Mouse (Mus musculus): ENCODE measurements around the gene Jmjd6. TPM values are rescaled to one million over a fixed set of nuclear protein-coding genes. Genes with fewer than 3 reads are reported as not detected.

The Jmjd6 gene
- 10 to 100 TPM; 20.4 to 20.5 TPM for total RNA-seq (2021)
- long read RNA-seq, experiment 1, transcript Jmjd6-201 (6 exons, 1,668 nt) = major isoform, 11 of 25 reads
- long read RNA-seq, experiment 1, partial matches to known transcripts = 10 of 25 reads
- long read RNA-seq, experiment 1, other reads (novel, unspliced or antisense) = 4 of 25 reads
- long read RNA-seq, experiment 2, transcript Jmjd6-201 (6 exons, 1,668 nt) = major isoform, 18 of 31 reads
- long read RNA-seq, experiment 2, partial matches to known transcripts = 4 of 31 reads
- long read RNA-seq, experiment 2, other reads (novel, unspliced or antisense) = 9 of 31 reads

DNA sequence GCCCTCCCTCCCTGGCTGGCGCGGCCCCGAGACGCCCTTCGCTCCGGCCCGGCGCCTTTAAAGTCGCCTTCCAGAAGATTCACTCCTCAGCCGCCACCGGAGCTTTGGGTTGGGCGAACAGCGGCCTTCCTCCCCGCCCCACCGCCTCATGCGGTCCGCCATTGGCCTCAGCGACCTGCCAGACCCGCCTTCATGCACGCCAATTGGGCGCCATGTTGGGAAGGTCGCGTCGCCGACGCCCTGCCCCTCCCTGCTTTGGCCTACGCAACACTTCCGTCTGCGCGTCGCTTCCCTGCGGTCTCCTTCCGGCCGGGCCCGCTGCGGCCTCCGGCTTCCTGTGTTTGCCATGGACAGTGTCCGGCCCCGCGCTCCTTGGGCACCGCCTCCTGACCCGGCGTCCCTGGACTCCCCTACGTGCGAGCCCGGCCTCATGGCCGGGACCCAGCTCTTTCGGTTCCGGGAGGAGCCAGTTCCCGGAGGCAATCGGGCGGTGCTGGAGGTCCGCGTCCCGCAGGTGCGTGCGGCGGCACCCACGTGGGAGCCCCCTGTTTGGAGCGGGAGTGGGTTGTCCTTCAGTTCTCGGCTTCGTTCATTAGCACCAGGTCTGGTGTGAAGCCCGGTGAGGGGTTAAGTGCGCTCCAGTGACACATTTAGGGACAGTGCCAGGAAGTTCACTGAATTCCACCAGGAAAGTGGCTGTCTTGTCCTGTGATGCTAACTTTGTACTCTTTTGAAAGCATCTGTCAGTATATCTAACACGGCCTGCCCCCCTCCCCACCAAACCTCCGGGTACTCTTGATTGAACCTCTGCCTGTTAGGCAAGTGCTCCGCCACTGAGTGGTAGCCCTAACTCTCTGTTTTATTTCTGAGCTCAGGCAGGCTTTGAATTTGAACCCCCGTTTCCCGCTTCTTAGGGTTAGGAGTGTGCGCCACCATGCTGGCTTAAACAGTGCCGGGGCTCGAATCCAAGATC lies at the start of gene Jmjd6, which contains the start of gene Mettl23:
TSS of gene Jmjd6 (minus strand) at position 189 of the 973 bp plus-strand sequence.
TSS of gene Mettl23 (plus strand) at position 18 of the 973 bp plus-strand sequence.
- intact Hi-C loops (cut with DNase I) = no loop called here
- peak; percentile 94 to 97 for DNase-seq

GRCm38 (mm10) chr11:116887136-116887535 lies 43.9 kb upstream of the Jmjd6 start:
- no peak for DNase-seq
- intact Hi-C loops (cut with DNase I) = no loop called here

DNA sequence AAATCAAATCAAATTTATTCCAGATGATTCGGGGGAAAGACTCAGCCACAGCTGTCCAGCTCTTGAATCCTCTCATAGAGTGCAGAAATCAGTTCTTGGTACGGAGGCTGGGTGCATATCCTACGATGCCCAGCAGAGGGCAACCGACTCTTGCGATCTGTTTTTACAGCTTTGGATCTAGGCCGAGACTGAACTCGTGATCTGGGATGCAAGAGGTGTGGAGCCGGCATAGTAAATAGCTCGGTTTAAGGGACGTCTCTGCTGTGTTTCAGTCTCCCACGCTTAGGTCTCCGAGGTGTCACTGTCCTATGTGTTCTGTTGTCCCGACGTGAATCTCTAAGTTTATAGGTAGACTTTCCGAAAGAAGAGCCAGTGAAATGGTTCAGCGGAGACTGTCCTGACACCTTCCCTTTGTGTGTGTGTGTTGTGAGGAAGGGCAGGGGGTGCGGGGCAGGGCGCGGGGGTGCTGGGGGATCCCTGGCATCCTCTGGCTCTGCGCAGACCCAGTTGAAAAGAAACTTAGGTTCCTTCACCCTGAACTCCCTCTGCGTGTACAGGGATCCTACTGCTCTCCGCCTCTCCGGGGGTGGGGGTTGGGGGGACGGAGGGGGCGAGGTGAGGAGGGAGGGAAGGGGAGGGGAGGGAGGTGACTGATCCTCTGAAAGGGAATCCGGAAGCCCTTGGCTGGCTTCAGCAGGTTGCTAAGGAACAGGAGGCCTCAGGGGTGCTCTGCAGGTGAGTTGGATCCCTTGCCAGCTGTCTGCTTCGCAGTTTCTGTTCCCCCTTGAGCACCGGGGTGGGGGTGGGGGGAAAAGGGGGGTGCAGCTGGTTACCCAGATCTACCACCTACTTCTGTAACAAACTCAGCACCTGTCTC lies 42.3 kb upstream of the Jmjd6 start:
- intact Hi-C loops (cut with DNase I) = loop anchor here (2.0 kb wide), 1 partner anchor 171 kb away; no protein-coding TSS in a partner anchor
- DNase-seq = peak; percentile 64 to 73

DNA sequence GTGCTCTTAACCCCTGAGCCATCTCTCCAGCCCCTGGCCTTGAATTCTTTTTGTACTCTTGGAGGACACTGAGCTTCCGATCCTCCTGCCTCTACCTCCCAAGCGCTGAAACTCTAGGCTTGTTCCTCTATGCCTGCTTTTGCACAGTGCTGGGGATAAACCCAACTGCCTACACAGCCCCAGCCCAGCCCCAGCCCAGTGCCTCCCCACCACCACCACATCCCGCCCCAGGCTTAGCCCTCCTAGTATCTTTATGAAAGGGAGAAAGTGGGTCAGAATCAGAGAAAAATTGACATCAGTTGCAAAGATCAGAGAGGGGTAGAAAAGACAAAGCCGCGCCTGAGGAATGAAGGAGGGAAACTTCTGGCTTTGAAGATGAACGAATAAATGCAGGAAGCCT lies 40.8 kb upstream of the Jmjd6 start:
- intact Hi-C loops (cut with DNase I) = loop anchor here (2.0 kb wide), 1 partner anchor 173 kb away; no protein-coding TSS in a partner anchor
- DNase-seq = no peak

DNA sequence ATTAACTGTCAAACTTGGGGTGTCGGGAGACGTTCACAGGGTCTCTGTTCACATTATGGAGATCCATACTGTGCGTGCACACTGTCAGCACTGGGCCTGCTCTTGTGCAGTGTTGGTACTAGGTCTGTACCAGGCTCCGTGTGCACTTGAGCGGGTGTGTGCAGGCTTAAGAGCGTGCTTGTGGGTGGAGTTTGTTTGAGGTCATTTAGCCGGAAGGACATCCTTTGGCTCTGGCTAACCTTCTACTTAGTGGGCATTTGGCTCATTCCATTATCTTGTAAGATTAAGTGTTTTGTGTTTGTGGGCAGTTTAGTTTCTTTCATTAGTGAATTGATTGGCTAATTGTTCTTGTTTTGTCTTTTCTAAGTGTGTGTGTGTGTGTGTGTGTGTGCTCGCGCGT lies 39.2 kb upstream of the Jmjd6 start:
- DNase-seq = no peak
- intact Hi-C loops (cut with DNase I) = no loop called here

GRCm38 (mm10) chr11:116881440-116881839 lies 38.2 kb upstream of the Jmjd6 start:
- intact Hi-C loops (cut with DNase I) = no loop called here
- DNase-seq = no peak

GRCm38 (mm10) chr11:116880839-116881238 lies 37.6 kb upstream of the Jmjd6 start:
- intact Hi-C loops (cut with DNase I) = no loop called here
- no peak for DNase-seq

GRCm38 (mm10) chr11:116878454-116878853 lies 35.2 kb upstream of the Jmjd6 start:
- intact Hi-C loops (cut with DNase I) = no loop called here
- DNase-seq = no peak

GRCm38 (mm10) chr11:116873987-116874386 lies 30.7 kb upstream of the Jmjd6 start:
- intact Hi-C loops (cut with DNase I) = no loop called here
- DNase-seq = no peak

- intact Hi-C loops (cut with DNase I) = no loop called here
These were observed 28.3 kb upstream of the Jmjd6 start for GRCm38 (mm10) chr11:116871538-116871937.

GRCm38 (mm10) chr11:116869641-116870040 lies 26.4 kb upstream of the Jmjd6 start:
- intact Hi-C loops (cut with DNase I) = no loop called here
- DNase-seq = no peak

More at GRCm38 (mm10) chr11:116871538-116871937, 28.3 kb upstream of the Jmjd6 start:
- no peak for DNase-seq

GRCm38 (mm10) chr11:116869223-116869622 lies 26.0 kb upstream of the Jmjd6 start:
- intact Hi-C loops (cut with DNase I) = no loop called here
- no peak for DNase-seq

GRCm38 (mm10) chr11:116868129-116868528 lies 24.9 kb upstream of the Jmjd6 start:
- DNase-seq = peak in 1 of 2 experiments; percentile 30
- intact Hi-C loops (cut with DNase I) = no loop called here

GRCm38 (mm10) chr11:116865945-116866585 lies 22.8 kb upstream of the Jmjd6 start:
- DNase-seq = no peak
- intact Hi-C loops (cut with DNase I) = no loop called here

GRCm38 (mm10) chr11:116864444-116864843 lies 21.2 kb upstream of the Jmjd6 start:
- intact Hi-C loops (cut with DNase I) = no loop called here
- no peak for DNase-seq

- DNase-seq = no peak
- intact Hi-C loops (cut with DNase I) = no loop called here
These were observed 14.1 kb upstream of the Jmjd6 start for GRCm38 (mm10) chr11:116857183-116857850.

- DNase-seq = no peak
- intact Hi-C loops (cut with DNase I) = no loop called here
These were observed 11.0 kb upstream of the Jmjd6 start for GRCm38 (mm10) chr11:116854279-116854678.

GRCm38 (mm10) chr11:116853512-116853928 lies 10.3 kb upstream of the Jmjd6 start:
- peak; percentile 97 for DNase-seq

GRCm38 (mm10) chr11:116852891-116853511 lies 9.8 kb upstream of the Jmjd6 start, which contains the start of gene Srsf2:
Gene Srsf2 (minus strand): TSS chr11:116853094.
- DNase-seq = peak; percentile 94 to 97
- intact Hi-C loops (cut with DNase I) = no loop called here

More at GRCm38 (mm10) chr11:116853512-116853928, 10.3 kb upstream of the Jmjd6 start:
- intact Hi-C loops (cut with DNase I) = no loop called here
